In genomic region chr12:29537916-29538315, GRCm38 (mm10) we compare ENCODE assay signal across 12 mouse cellular contexts. TPM values are rescaled to one million over a fixed set of nuclear protein-coding genes. Genes with fewer than 3 reads are reported as not detected.
DNase-seq lines count a peak whose midpoint lies in the region; ATAC-seq lines count a peak whose summit lies in the region.
"Had no signal": no experiment of that assay in that cellular context is flagged by ENCODE, and none has a peak within 500 bp of the region (broad histone marks: within the 10 kb centered on the region; RNA-seq: fewer than 3 reads in every experiment).

No protein-coding gene starts in this region.

- WGBS in neural tube, embryonic 11.5 days, result 58% methylated on average over 5 of the region's 5 CpGs
- 28% methylated on average over 5 of the region's 5 CpGs for WGBS in midbrain, embryonic 13.5 days

- H3K9me3 ChIP-seq in neural tube, embryonic 11.5 days (ENCODE audit: control insufficient read depth, low read length), result no peaks in the 10 kb centered on the region
- no peaks in the 10 kb centered on the region for H3K9me3 ChIP-seq in midbrain, embryonic 13.5 days
- H3K9me3 ChIP-seq: heart, embryonic 12.5 days; intestine, embryonic 15.5 days; limb, embryonic 12.5 days had no signal

- peak overlapping the region; percentile 11; the same call in 1 of the 2 replicates for H3K9ac ChIP-seq in neural tube, embryonic 11.5 days (ENCODE audit: low read length)
- H3K9ac ChIP-seq in midbrain, embryonic 13.5 days (replicated peaks), result peak overlapping the region; percentile 81
- H3K9ac ChIP-seq: heart, embryonic 12.5 days; intestine, embryonic 15.5 days; limb, embryonic 12.5 days; lung, embryonic 14.5 days had no signal

- no peak overlapping the region for H3K27ac ChIP-seq in neural tube, embryonic 11.5 days (ENCODE audit: low read depth, low read length)
- H3K27ac ChIP-seq in midbrain, embryonic 13.5 days, result peak overlapping the region; percentile 85
- H3K27ac ChIP-seq: intestine, embryonic 15.5 days; limb, embryonic 12.5 days had no signal

- no peak for ATAC-seq in neural tube, embryonic 11.5 days (ENCODE audit: insufficient read depth, low FRiP score, low TSS enrichment)
- ATAC-seq in midbrain, embryonic 13.5 days, result peak; percentile 15; the same call in 1 of the 2 replicates
- ATAC-seq: intestine, embryonic 15.5 days had no signal

- H3K4me3 ChIP-seq in neural tube, embryonic 11.5 days (ENCODE audit: low read depth, low read length), result no peak overlapping the region
- H3K4me3 ChIP-seq in midbrain, embryonic 13.5 days (replicated peaks), result peak overlapping the region; percentile 51
- H3K4me3 ChIP-seq: heart, embryonic 12.5 days; intestine, embryonic 15.5 days; limb, embryonic 12.5 days had no signal

- peaks cover 2% of the 10 kb centered on the region for H3K4me1 ChIP-seq in neural tube, embryonic 11.5 days (ENCODE audit: control insufficient read depth, insufficient read depth, low read length)
- peaks cover 80% of the 10 kb centered on the region for H3K4me1 ChIP-seq in midbrain, embryonic 13.5 days (replicated peaks)
- H3K4me1 ChIP-seq: intestine, embryonic 15.5 days had no signal

- no peaks in the 10 kb centered on the region for H3K27me3 ChIP-seq in neural tube, embryonic 11.5 days (ENCODE audit: control insufficient read depth, insufficient read depth, low read length)
- peaks cover 18% of the 10 kb centered on the region; the same call in 1 of the 2 replicates for H3K27me3 ChIP-seq in midbrain, embryonic 13.5 days

- H3K36me3 ChIP-seq in neural tube, embryonic 11.5 days (ENCODE audit: control insufficient read depth, insufficient read depth, low read length), result no peaks in the 10 kb centered on the region
- no peaks in the 10 kb centered on the region for H3K36me3 ChIP-seq in midbrain, embryonic 13.5 days
- H3K36me3 ChIP-seq: heart, embryonic 12.5 days; intestine, embryonic 15.5 days; limb, embryonic 12.5 days had no signal

- H3K4me2 ChIP-seq in neural tube, embryonic 11.5 days (ENCODE audit: low read depth), result no peak overlapping the region
- H3K4me2 ChIP-seq in midbrain, embryonic 13.5 days (replicated peaks), result peak overlapping the region; percentile 66
- H3K4me2 ChIP-seq: heart, embryonic 12.5 days; intestine, embryonic 15.5 days; limb, embryonic 12.5 days; lung, embryonic 14.5 days had no signal

- no peak for DNase-seq in neural tube, embryonic 11.5 days (ENCODE audit: low spot score)
- no peak for DNase-seq in neural tube, embryonic 10.5 days (ENCODE audit: extremely low spot score, low spot score)
- DNase-seq in cerebellum, postnatal 25 days, result peak; percentile 61 to 63
- DNase-seq in ovary, postnatal 36 days (ENCODE audit: low spot score), result no peak
- DNase-seq in T-cell, adult 2 months (ENCODE audit: low spot score), result no peak
- no peak for DNase-seq in thymus, adult 18-20 months
- DNase-seq: thymus, postnatal 14 days had no signal

RNA-seq across cellular contexts. Expression of gene Myt1l, which starts 9.7 kb away (rescaled TPM):
- polyA plus RNA-seq in neural tube, embryonic 11.5 days (2014; fragmentation: Nextera tagmentation; extraction: Ambion mirVana), result 18.9 and 23.8 TPM in 2 replicates
- polyA plus RNA-seq in midbrain, embryonic 13.5 days (2015; fragmentation: Nextera tagmentation; extraction: Ambion mirVana), result 177 and 191 TPM in 2 replicates
- polyA plus RNA-seq: lung, embryonic 14.5 days had no signal

Comparison
In these comparisons a context has a peak if more than half of its experiments do, and no peak if none do; other contexts are left out.
1. DNase-seq: peak in cerebellum, postnatal 25 days (2 of 2); none in neural tube, embryonic 11.5 days (single experiment), neural tube, embryonic 10.5 days (single experiment), ovary, postnatal 36 days (single experiment), T-cell, adult 2 months (single experiment) and thymus, adult 18-20 months (0 of 2).